Mouse (Mus musculus) kidney, adult 2 months (tissue): ENCODE results near the gene Cdkn2aip.

Source experiments
- CTCF ChIP-seq: fragments of 200-500 bp; conservative IDR thresholded peaks from 2 replicates; pipeline ENCODE4 v1.5.1; 2011; ENCODE audit warnings: low read depth, mild to moderate bottlenecking, control low read depth, low read length, moderate library complexity, mixed read lengths; ENCODE audit not compliant: insufficient read depth, insufficient read length
- POLR2A ChIP-seq: fragments of 200-500 bp; IDR thresholded peaks from one replicate; pipeline ENCODE4 v1.6.1; 2011; ENCODE audit warnings: low read depth, low read length, control low read depth

DNA sequence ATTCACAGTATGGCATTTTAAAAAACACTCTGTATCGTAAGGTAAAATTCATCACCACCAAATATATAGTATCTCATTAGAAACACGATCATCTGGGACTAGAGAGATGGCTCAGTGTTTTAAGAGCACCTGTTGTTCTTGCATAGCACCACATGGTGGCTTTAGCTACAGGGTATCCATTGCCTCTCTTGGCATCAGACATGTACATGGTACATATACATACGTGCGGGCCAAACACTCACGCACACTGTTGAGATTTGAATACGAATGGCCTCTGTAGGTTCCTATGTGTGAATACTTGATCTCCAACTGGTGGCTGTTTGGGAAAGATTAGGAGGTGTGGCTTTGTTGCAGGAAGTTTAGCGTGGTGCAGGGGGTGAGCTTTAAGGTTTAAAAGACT, 28.6 kb upstream of the Cdkn2aip start:
- TF ChIP-seq CTCF (no peak), POLR2A (no peak)
